Mouse (Mus musculus) adrenal gland, adult 18-20 months (tissue): ENCODE measurements around the gene Nucks1. TPM values are rescaled to one million over a fixed set of nuclear protein-coding genes. Genes with fewer than 3 reads are reported as not detected.

ENCODE experiments used
- DNase-seq, 2 experiments: peaks; one replicate each; pipeline ENCODE4 v3.0.0; 2021 to 2022; ENCODE audit warnings: low spot score in 2 of 2
- total RNA-seq, 2 experiments: library from RNA; stranded (reverse); gene quantifications; 1 replicate in 1 of 2; 2 replicates in 1 of 2; pipeline ENCODE4 v1.2.3; 2021

Gene Nucks1
- total RNA-seq, 2 experiments from 2014 or later, result 107 to 130 TPM

DNA sequence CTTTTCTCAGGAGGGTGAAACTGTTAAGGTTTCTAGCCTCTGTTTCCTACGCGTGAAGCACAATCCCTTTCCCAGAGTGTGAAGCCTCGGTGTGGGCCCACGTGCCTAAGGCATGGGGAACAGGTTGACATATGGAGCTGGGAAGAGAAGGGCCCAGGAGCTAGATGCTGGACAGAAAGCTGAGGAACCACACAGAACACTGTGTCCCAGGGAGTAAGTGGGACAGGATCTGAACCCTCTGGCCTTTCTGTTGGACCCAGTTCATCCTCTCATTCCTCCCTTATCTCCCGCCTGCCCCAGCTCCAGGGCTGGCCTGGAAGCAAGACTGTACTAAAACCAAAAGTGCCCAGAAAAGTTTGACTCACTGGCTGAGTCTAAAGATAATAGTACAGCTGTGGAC, 53.8 kb downstream of the Nucks1 start:
- DNase-seq, result no peak

DNA sequence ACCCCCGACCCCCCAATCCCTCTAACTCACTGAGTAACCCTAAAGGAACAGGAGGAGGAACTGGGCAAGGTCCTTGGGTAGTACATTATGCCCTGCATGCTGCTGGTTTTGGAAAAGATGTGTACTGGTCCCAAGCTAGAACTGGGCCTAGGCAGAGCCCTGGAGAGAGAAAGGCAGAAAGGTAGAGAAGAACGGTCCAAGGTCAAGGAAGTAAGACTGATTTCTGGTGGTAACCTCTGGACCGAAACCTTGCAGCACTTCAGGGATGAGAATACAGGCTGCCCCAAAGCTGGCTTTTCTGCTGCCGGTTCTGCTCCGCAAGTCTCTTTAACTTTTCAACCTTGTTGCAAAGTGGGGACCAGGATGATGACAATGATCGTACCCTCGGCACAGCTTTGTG, 54.2 kb downstream of the Nucks1 start:
- DNase-seq, result no peak

GRCm38 (mm10) chr1:131965818-131966217, 55.5 kb downstream of the Nucks1 start:
- no peak for DNase-seq

DNA sequence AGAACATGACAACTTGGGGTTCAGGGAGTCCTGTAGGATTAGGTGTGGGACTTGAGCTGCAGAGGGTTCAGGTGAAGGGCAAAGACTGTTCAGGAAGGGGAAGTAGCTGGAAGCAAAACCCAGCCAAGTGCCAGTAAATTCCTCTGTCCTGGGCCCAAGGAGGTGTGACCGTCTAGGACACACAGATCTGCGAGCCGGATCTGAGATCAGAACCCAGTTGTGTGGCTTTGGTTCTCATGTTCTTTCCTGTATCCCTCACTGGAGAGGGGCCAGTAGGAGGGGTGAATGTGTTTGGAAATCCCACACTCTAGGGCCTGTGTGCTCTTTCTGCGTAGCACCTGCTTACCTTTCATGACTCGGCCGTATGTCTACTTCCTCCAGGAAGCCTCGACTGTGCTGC, 57.0 kb downstream of the Nucks1 start:
- no peak for DNase-seq

- DNase-seq, result no peak
These were observed 58.2 kb downstream of the Nucks1 start for GRCm38 (mm10) chr1:131968556-131968955.

GRCm38 (mm10) chr1:131968983-131969382, 58.6 kb downstream of the Nucks1 start:
- no peak for DNase-seq

DNA sequence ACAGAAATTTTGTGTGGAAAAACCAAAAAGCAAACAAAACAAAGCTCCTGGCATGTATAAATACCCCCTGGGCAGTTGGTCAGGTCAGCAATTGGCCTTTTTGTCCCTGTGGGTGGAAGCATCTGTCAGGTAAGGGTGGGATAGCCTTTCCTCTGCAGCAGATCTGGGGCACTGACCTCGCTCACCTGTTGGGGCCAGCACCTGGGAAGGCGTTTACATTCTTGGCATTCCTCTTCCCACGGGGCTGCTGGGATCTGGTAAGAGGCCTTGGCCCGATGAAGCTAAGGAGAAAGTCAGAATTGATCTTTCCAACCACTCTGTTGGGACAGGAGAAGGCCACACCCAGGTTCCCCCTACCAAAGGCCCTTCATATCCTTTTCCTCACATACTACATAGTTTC, 59.5 kb downstream of the Nucks1 start:
- DNase-seq, result no peak

DNA sequence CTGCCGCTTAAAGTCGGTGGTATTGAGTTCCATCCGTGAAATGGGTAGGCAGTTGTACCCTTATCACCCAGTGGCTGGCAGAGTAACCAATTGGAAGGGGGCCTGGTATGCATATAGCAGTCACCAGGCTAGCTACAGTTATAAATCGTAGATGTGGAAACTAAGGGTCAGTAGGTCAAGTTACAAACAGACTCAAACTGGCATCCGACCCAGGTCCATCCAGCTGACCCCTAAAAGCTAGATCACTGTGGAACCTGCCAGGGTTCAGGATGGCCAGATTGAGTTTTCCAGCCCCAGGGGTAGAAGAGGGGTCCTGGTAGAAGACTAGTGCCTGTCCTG, 60.0 kb downstream of the Nucks1 start:
- DNase-seq, result no peak

DNA sequence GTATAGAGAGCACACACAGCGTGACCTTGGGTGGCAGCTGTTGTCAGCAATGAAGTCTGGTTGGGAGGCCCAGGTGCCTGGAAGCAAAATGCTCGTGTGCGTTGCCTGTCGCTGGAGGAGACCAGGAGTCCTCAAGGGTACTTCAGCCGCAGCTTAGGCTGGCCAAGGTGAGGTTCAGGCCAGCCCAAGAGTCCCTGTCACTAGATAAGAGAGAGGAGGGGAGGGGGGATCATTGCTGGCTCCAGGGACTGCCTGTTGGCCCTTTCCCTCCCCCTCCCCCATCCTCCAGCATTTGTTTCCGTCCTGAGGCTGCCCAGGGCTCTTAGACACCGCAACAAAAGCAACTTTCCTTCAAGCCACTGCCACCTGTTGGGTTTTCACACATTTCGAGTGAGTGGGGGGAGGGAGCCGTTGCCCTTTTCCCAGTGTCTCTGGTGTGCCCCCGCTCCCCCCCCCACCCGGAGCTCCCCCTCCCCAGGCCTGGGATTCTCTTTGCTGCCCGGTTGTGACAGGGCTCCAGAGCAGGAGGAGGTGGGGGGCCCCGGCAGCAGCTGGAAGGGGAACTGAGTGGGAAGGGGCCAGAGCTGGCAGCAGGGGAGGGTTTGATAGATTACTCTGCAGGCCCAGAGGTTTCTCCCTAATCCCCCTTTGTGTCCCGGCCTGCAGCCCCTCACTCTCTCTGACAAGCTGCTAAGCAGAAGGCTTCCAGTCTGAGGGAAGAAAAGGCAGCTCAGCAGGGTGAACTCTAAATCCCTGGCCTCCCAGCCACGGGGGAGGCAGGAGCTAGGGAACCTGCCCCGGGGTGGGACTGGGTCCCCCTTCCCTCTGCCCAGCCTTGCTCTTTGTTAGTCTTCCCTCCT, 60.6 kb downstream of the Nucks1 start:
- no peak for DNase-seq

DNA sequence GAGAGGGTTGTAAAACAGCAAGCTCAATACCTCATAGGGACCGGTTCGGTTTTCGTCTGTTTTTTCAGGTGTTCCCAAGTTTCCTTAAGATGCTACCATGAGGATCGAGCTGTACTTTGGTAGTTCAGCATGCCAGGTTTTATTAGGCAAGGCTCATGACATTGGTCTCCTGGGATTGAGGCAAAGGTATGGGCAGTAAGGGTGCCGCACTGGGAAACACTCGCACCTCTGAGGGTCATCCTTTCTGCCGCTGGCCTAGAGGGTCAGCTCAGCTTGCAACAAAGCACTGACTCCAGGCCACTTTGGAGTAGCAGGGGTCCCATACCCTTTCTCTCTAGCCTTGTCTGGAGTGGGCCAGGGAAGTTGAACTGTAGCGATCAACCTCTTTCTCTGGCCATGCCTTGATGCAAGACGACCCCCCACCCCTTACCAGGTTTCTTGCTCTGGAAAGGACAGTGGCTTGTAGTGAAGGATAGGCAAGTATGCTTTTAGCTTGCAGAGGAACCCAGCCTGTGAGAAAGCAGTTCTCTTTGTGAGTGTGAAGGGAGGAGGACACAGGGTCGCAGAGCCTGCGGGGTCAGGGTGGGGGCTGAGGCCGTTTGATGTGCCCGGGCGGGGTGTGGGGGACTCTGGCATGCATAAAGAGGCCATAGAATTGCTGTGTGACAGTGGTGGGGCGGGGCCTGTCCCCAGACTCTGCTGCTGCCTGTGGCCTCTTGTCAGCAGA, 61.6 kb downstream of the Nucks1 start:
- no peak for DNase-seq

- DNase-seq, result no peak
These were observed 62.4 kb downstream of the Nucks1 start for GRCm38 (mm10) chr1:131972498-131973334.

DNA sequence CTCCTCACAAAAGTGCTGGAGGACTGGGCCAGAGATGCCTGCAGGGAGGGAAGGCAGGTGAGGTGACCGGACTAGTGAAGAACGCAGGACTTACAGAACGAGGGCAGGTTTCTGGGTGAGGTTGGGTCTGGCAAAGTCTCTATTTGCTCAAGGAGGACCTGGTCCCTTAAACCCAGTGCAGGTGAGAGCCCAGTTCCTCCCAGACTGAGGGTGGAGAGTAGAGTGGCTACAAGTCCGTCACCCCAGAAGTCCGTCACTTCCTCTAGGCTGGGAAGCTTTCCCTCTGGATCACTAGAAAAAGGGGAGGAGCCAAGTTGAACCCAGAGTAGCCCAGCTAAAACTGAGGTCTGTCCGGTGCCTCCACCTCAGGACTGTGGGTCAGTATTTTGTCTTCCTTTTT, 63.7 kb downstream of the Nucks1 start:
- no peak for DNase-seq

DNA sequence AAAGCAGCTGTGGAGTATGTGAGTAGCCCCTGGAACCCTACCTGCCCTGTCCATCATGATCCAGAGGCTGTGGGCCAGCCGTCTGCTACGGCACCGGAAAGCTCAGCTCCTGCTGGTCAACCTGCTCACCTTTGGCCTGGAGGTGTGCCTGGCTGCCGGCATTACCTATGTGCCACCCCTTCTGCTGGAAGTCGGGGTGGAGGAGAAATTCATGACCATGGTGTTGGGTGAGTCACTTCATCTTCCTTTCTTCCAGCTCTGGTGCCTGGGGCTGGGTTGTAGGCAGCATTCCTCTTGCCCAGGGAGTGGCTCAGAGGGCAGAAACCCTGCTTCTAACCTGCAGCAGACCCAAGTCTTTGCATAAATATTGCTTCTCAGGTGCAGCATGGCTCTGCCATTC, 66.6 kb downstream of the Nucks1 start:
- DNase-seq, result no peak

DNA sequence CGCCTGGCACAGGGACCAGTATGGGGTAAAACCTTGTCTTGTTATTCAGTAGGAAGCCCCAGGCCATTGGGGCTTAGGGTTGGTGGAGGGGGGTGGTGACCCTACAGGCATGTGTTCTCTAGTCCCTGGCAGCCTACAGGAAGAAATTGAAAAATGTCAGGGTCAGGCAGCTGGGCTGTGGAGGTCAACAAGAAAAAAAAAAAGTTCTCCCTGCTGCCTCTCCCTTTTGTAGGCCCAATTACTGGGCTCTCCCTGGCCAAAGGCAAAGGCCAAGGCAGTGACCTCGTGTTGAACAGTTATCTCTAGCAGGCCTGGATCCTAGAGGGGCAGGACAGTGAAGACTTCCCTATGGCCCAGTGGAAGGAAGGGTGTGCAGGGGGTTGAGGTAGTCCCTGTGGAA, 70.1 kb downstream of the Nucks1 start:
- peak in 1 of 2 experiments; percentile 38 for DNase-seq

DNA sequence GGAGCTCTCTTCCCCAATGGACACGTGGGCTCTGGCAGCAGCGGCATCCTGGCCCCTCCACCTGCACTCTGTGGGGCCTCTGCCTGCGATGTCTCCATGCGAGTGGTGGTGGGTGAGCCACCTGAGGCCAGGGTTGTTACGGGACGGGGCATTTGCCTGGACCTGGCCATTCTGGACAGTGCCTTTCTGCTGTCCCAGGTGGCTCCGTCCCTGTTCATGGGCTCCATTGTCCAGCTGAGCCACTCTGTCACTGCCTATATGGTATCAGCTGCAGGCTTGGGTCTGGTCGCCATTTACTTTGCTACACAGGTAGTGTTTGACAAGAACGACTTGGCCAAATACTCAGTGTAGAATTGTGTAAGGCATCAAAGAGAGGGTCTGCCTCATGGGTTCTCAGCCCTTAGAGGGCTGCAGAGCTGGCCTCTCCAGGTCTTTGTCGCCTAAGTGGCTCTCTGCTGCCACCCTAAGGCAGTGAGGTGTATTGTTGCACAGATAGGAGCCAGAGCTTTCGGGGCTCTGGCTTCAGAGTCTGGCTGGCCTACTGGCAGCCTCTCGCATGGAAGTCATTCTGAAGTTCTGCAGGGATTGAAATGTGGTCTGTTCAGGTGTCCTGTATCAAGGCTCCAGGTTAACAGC, 71.2 kb downstream of the Nucks1 start:
- DNase-seq, result peak; percentile 73 to 80

DNA sequence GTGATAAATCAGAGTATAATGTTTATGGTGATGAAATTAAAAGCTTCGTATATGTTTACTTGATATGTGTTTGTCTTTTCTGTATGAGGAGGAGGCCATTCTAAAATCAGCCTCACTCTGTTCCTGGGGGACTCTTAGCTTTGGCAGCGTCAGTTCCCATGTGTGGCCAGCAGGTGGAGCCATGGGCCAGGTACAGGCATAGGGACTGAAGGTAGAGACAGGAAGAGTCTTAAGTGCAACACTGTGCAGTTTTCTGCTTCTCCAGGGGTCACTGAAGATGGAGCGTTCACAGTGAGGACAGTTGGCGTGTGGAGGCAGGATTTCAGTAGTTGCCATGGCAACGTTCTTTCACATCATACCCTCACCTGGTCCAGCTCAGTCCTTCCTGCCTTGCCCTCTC, 72.6 kb downstream of the Nucks1 start:
- DNase-seq, result peak; percentile 76 to 80

DNA sequence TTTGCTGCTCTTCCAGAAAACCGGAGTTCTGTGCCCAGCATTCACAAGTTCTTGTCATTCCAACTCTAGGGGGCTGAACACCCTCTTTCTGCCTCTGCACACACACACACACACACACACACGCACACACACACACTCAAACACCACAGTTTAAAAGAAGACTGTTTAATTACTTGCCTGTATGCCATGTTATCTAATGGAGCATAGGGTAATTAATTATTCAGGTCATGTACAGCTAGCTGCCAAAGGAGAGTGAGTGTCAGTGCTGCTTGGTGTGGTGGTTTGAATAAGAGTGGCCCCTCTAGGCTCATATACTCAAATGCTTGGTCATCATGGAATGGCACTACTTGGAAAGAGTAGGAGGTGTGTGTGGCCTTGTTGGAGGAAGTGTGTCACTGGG, 73.5 kb downstream of the Nucks1 start:
- no peak for DNase-seq
